In genomic region chr6:37290691-37291090, GRCm38 (mm10) we compare ENCODE assay signal across 28 mouse cellular contexts. TPM values are rescaled to one million over a fixed set of nuclear protein-coding genes. Genes with fewer than 3 reads are reported as not detected.
"Had no signal": no experiment of that assay in that cellular context is flagged by ENCODE, and none has a peak within 500 bp of the region (broad histone marks: within the 10 kb centered on the region; RNA-seq: fewer than 3 reads in every experiment).

No protein-coding gene starts in this region.

- H3K27me3 ChIP-seq: embryonic facial prominence, embryonic 12.5 days; embryonic facial prominence, embryonic 13.5 days; embryonic facial prominence, embryonic 15.5 days; forebrain, embryonic 12.5 days; forebrain, embryonic 13.5 days; forebrain, embryonic 15.5 days had no signal

- H3K4me3 ChIP-seq: embryonic facial prominence, embryonic 10.5 days; embryonic facial prominence, embryonic 12.5 days; embryonic facial prominence, embryonic 13.5 days; embryonic facial prominence, embryonic 15.5 days; erythroblast, embryonic 14.5 days; forebrain, embryonic 10.5 days; forebrain, embryonic 12.5 days; forebrain, embryonic 13.5 days; forebrain, embryonic 15.5 days; gastrocnemius, adult 2 months; heart, adult 2 months had no signal

- ATAC-seq: forebrain, embryonic 13.5 days; forebrain, embryonic 14.5 days; forebrain, embryonic 15.5 days; forebrain, embryonic 16.5 days; forebrain, postnatal 0 days had no signal

- H3K27ac ChIP-seq: embryonic facial prominence, embryonic 10.5 days; embryonic facial prominence, embryonic 12.5 days; embryonic facial prominence, embryonic 15.5 days; forebrain, embryonic 10.5 days; forebrain, embryonic 12.5 days; forebrain, embryonic 13.5 days; forebrain, embryonic 15.5 days; gastrocnemius, adult 2 months; heart, adult 2 months had no signal

- DNase-seq: cerebellum, adult 2 months; cerebellum, adult 8-10 months; cerebellum, adult 9-10 months; cerebellum, adult 9-11 months; cerebellum, postnatal 10 days; cerebellum, postnatal 14 days; cerebellum, postnatal 25 days; cerebellum, postnatal 36 days; embryo, embryonic 11 days; forebrain, postnatal 0 days; gastrocnemius, adult 2 months; gastrocnemius, postnatal 10 days; gastrocnemius, postnatal 14 days; gastrocnemius, postnatal 25 days; gastrocnemius, postnatal 36 days; heart, adult 18-20 months; heart, adult 2 months had no signal

- H3K9ac ChIP-seq: embryonic facial prominence, embryonic 12.5 days; embryonic facial prominence, embryonic 13.5 days; embryonic facial prominence, embryonic 15.5 days; forebrain, embryonic 12.5 days; forebrain, embryonic 13.5 days; forebrain, embryonic 15.5 days; forebrain, postnatal 0 days had no signal

- H3K36me3 ChIP-seq: embryonic facial prominence, embryonic 10.5 days; embryonic facial prominence, embryonic 12.5 days; embryonic facial prominence, embryonic 13.5 days; embryonic facial prominence, embryonic 15.5 days; forebrain, embryonic 10.5 days; forebrain, embryonic 12.5 days; forebrain, embryonic 15.5 days had no signal

- H3K4me2 ChIP-seq: embryonic facial prominence, embryonic 12.5 days; embryonic facial prominence, embryonic 13.5 days; embryonic facial prominence, embryonic 15.5 days; forebrain, embryonic 12.5 days; forebrain, embryonic 13.5 days; forebrain, embryonic 15.5 days had no signal

- H3K4me1 ChIP-seq: embryonic facial prominence, embryonic 12.5 days; embryonic facial prominence, embryonic 13.5 days had no signal

- H3K9me3 ChIP-seq: embryonic facial prominence, embryonic 10.5 days; embryonic facial prominence, embryonic 12.5 days; embryonic facial prominence, embryonic 13.5 days; embryonic facial prominence, embryonic 15.5 days; forebrain, embryonic 10.5 days; forebrain, embryonic 12.5 days; forebrain, embryonic 13.5 days; forebrain, embryonic 15.5 days had no signal

RNA-seq across cellular contexts. Expression of gene Dgki, which starts 9.3 kb away (rescaled TPM):
- polyA plus RNA-seq: erythroblast, embryonic 14.5 days had no signal
